Mouse (Mus musculus): ENCODE measurements around the gene Osbpl10.

DNA sequence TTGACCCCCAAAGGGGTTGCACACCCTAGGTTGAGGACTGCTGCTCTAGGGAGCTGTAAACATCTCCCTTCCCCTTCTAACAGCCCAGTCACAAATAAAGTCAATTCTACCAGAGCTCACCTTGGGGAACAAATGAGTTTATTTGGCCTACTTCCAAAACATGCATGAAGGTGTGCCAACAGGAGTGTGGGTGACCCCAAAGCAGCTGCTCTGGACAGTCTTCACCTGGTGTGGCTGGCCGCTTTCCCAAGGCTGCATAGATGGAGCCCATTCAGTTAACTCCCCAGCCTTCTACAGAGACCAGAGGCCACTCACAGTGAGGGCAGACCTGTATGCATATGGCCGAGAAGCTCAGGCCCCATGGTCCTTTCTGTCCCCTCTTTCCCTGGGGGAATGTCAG, 43.0 kb downstream of the Osbpl10 start:
- TF ChIP-seq CTCF (IDR thresholded peaks at IDR 0.05; ENCODE audit: insufficient read depth, low read length) (no peak), POLR2A (IDR thresholded peaks at IDR 0.05; ENCODE audit: borderline replicate concordance, extremely low read depth, low read depth, low read length) (no peak)

Measured in lung, adult 2 months (tissue).